Mouse (Mus musculus): ENCODE results near the gene Prkcd. TPM values are rescaled to one million over a fixed set of nuclear protein-coding genes. Genes with fewer than 3 reads are reported as not detected.
A peak's percentile ranks its signal among the peaks of the same experiment; 100 is the strongest.

Prkcd gene
- polyA plus RNA-seq, 1 experiment from 2014 or later = 17.4 TPM

GRCm38 (mm10) chr14:30594092-30594695, 31.8 kb downstream of the Prkcd start:
- peaks cover 21% of the 10 kb centered on the region for H3K4me1 ChIP-seq (replicated peaks)
- no peaks in the 10 kb centered on the region for H3K9me3 ChIP-seq
- 0 out of 2 replicates have a peak overlapping the region, but pooled peaks have one; percentile 12 for H3K9ac ChIP-seq (replicated peaks)
- H3K27me3 ChIP-seq = no peaks in the 10 kb centered on the region
- H3K36me3 ChIP-seq = no peaks in the 10 kb centered on the region
- ATAC-seq = peak; percentile 89
- H3K27ac ChIP-seq = peak overlapping the region; percentile 54
- H3K4me3 ChIP-seq (replicated peaks) = no peak overlapping the region
- H3K4me2 ChIP-seq (replicated peaks) = peak overlapping the region; percentile 22; the same call in 1 of the 2 replicates
- WGBS = 8% methylated on average over 7 of the region's 7 CpGs

GRCm38 (mm10) chr14:30593279-30594091, 32.5 kb downstream of the Prkcd start:
- Histone ChIP-seq H3K4me3 (replicated peaks) (no peak overlapping the region), H3K4me1 (replicated peaks) (peaks cover 21% of the 10 kb centered on the region), H3K9me3 (no peaks in the 10 kb centered on the region), H3K27me3 (no peaks in the 10 kb centered on the region), H3K9ac (replicated peaks) (0 out of 2 replicates have a peak overlapping the region, but pooled peaks have one; percentile 19), H3K27ac (peak overlapping the region; percentile 54), H3K36me3 (no peaks in the 10 kb centered on the region), H3K4me2 (replicated peaks) (no peak overlapping the region)
- 40% methylated on average over 11 of the region's 11 CpGs for WGBS
- peak; percentile 51 for ATAC-seq

GRCm38 (mm10) chr14:30591417-30591816, 34.6 kb downstream of the Prkcd start:
- H3K9ac ChIP-seq (replicated peaks) = no peak overlapping the region
- 10% methylated on average over 6 of the region's 6 CpGs for WGBS
- no peak overlapping the region for H3K27ac ChIP-seq
- no peak; the same call in 1 of the 2 replicates for ATAC-seq
- H3K4me1 ChIP-seq (replicated peaks) = peaks cover 32% of the 10 kb centered on the region
- no peaks in the 10 kb centered on the region for H3K36me3 ChIP-seq
- H3K27me3 ChIP-seq = no peaks in the 10 kb centered on the region
- no peak overlapping the region for H3K4me2 ChIP-seq (replicated peaks)
- no peak overlapping the region for H3K4me3 ChIP-seq (replicated peaks)
- H3K9me3 ChIP-seq = no peaks in the 10 kb centered on the region

- Histone ChIP-seq H3K27me3 (no peaks in the 10 kb centered on the region), H3K4me1 (replicated peaks) (peaks cover 34% of the 10 kb centered on the region)
Measured at GRCm38 (mm10) chr14:30590918-30591317, 35.1 kb downstream of the Prkcd start.

GRCm38 (mm10) chr14:30590041-30590645, 35.9 kb downstream of the Prkcd start:
- WGBS = 73% methylated on average over 11 of the region's 11 CpGs

More at GRCm38 (mm10) chr14:30590918-30591317, 35.1 kb downstream of the Prkcd start:
- ATAC-seq = no peak
- Histone ChIP-seq H3K4me3 (replicated peaks) (no peak overlapping the region), H3K9me3 (no peaks in the 10 kb centered on the region), H3K36me3 (no peaks in the 10 kb centered on the region), H3K9ac (replicated peaks) (no peak overlapping the region), H3K4me2 (replicated peaks) (no peak overlapping the region), H3K27ac (no peak overlapping the region)
- 78% methylated on average over 7 of the region's 7 CpGs for WGBS

DNA sequence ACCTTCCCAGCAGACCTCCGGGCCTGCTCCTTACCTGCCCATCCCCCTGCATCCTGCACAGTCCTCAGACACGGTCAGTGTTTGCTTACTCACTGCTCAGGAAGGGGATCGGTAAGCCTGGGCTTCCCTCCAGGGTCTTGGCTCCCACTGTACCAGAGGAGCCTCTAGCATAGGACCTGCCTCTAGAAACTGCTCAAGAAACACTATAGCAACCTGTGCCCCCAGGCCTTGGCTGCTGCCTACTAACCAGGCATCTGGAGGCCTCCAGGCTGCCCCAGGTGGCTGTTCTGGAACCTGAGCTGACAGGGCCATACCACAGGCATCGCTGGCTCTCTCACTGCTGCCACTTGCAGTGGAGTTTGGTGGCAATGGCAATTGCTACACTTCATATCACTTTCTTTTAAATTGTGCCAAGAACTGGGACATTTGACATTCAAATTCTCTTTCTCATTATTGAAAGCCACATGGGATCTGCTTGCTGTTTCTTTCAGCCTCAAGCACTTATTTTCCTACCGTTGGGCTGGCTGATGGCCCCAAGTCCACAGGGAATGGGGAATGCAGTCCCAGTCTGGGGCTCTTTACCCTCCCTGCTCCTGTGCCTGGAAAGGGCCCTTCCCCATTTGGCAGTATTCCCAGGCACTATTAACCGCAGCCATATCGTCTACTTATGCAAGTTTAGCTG, 39.1 kb downstream of the Prkcd start:
- peak; percentile 65 for ATAC-seq
- no peak overlapping the region for H3K9ac ChIP-seq (replicated peaks)

More at GRCm38 (mm10) chr14:30590041-30590645, 35.9 kb downstream of the Prkcd start:
- ATAC-seq = no peak
- Histone ChIP-seq H3K9ac (replicated peaks) (no peak overlapping the region), H3K27ac (no peak overlapping the region), H3K4me2 (replicated peaks) (no peak overlapping the region), H3K27me3 (no peaks in the 10 kb centered on the region), H3K4me1 (replicated peaks) (peaks cover 33% of the 10 kb centered on the region), H3K4me3 (replicated peaks) (no peak overlapping the region), H3K9me3 (no peaks in the 10 kb centered on the region), H3K36me3 (no peaks in the 10 kb centered on the region)

GRCm38 (mm10) chr14:30585323-30585722, 40.7 kb downstream of the Prkcd start:
- H3K36me3 ChIP-seq = no peaks in the 10 kb centered on the region
- H3K4me1 ChIP-seq (replicated peaks) = peaks cover 23% of the 10 kb centered on the region
- 88% methylated on average over 5 of the region's 5 CpGs for WGBS
- no peak overlapping the region for H3K27ac ChIP-seq
- no peak overlapping the region for H3K4me3 ChIP-seq (replicated peaks)
- no peak for ATAC-seq
- no peaks in the 10 kb centered on the region for H3K27me3 ChIP-seq
- no peaks in the 10 kb centered on the region for H3K9me3 ChIP-seq
- no peak overlapping the region for H3K4me2 ChIP-seq (replicated peaks)
- H3K9ac ChIP-seq (replicated peaks) = no peak overlapping the region

More for the DNA sequence above, 39.1 kb downstream of the Prkcd start:
- H3K4me1 ChIP-seq (replicated peaks) = peaks cover 23% of the 10 kb centered on the region
- H3K36me3 ChIP-seq = no peaks in the 10 kb centered on the region
- H3K27me3 ChIP-seq = no peaks in the 10 kb centered on the region
- H3K4me2 ChIP-seq (replicated peaks) = no peak overlapping the region
- WGBS = 55% methylated on average over 7 of the region's 7 CpGs
- peak overlapping the region; percentile 53 for H3K27ac ChIP-seq
- no peaks in the 10 kb centered on the region for H3K9me3 ChIP-seq
- no peak overlapping the region for H3K4me3 ChIP-seq (replicated peaks)

DNA sequence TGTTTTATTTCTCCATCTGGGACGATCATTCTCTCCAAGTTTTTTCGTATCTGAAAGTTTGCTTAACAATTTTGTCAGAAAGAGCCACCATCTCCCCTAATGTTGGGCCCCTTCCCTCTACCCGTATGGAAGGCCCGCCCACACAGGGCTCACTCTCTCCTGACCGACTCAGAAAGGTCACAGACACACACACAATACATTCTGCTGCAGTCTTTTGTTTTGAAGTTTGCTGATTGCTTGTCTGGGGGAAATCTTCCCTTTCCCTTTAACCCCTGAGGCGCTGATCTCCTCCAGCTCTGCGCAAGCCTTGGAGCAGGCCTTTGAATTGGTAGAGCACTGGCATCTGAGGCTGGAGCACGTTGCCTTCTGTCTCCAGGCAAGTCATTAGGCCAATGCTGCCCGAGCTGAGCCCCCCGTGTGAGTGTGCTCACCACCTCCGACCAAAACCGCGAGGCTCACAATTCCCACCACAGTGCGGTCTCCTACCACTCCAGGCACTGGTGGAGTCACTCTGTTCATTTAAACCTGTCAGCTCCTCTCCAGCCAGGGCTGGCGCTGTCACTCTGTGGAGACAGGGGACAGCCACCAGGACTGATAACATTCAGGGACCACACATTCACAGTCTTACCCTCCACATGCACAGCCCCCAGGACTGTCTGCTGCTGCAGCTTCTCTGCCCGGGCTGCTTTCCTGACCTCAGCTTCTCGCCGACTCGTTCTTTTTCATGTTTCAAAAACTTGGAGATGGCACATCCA, 41.3 kb downstream of the Prkcd start:
- WGBS = 48% methylated on average over 19 of the region's 19 CpGs
- H3K9me3 ChIP-seq = no peaks in the 10 kb centered on the region
- no peaks in the 10 kb centered on the region for H3K27me3 ChIP-seq
- no peak overlapping the region for H3K4me3 ChIP-seq (replicated peaks)
- H3K27ac ChIP-seq = no peak overlapping the region
- H3K9ac ChIP-seq (replicated peaks) = 0 out of 2 replicates have a peak overlapping the region, but pooled peaks have one; percentile 3
- H3K4me2 ChIP-seq (replicated peaks) = no peak overlapping the region
- no peak for ATAC-seq
- no peaks in the 10 kb centered on the region for H3K36me3 ChIP-seq
- peaks cover 27% of the 10 kb centered on the region for H3K4me1 ChIP-seq (replicated peaks)

- Histone ChIP-seq H3K9ac (replicated peaks) (no peak overlapping the region), H3K27ac (no peak overlapping the region), H3K27me3 (no peaks in the 10 kb centered on the region), H3K4me3 (replicated peaks) (no peak overlapping the region), H3K36me3 (no peaks in the 10 kb centered on the region), H3K9me3 (no peaks in the 10 kb centered on the region), H3K4me2 (replicated peaks) (no peak overlapping the region), H3K4me1 (replicated peaks) (peaks cover 27% of the 10 kb centered on the region)
- 67% methylated on average over 2 of the region's 2 CpGs for WGBS
- ATAC-seq = no peak
Measured at GRCm38 (mm10) chr14:30584077-30584476, 41.9 kb downstream of the Prkcd start.

- H3K36me3 ChIP-seq = no peaks in the 10 kb centered on the region
- no peak for ATAC-seq
- H3K4me2 ChIP-seq (replicated peaks) = no peak overlapping the region
- 87% methylated on average over 1 of the region's 1 CpGs for WGBS
- H3K4me1 ChIP-seq (replicated peaks) = peaks cover 15% of the 10 kb centered on the region
- H3K9me3 ChIP-seq = no peaks in the 10 kb centered on the region
- no peak overlapping the region for H3K27ac ChIP-seq
- H3K27me3 ChIP-seq = no peaks in the 10 kb centered on the region
- H3K9ac ChIP-seq (replicated peaks) = no peak overlapping the region
- no peak overlapping the region for H3K4me3 ChIP-seq (replicated peaks)
Measured at GRCm38 (mm10) chr14:30581238-30581637, 44.8 kb downstream of the Prkcd start.

- H3K4me3 ChIP-seq (replicated peaks) = no peak overlapping the region
- 27% methylated on average over 5 of the region's 5 CpGs for WGBS
- H3K4me2 ChIP-seq (replicated peaks) = no peak overlapping the region
- no peaks in the 10 kb centered on the region for H3K27me3 ChIP-seq
- no peaks in the 10 kb centered on the region for H3K9me3 ChIP-seq
- peaks cover 8% of the 10 kb centered on the region for H3K36me3 ChIP-seq
- no peak overlapping the region for H3K27ac ChIP-seq
- H3K9ac ChIP-seq (replicated peaks) = no peak overlapping the region
- ATAC-seq = no peak
- H3K4me1 ChIP-seq (replicated peaks) = peaks cover 12% of the 10 kb centered on the region
Measured at GRCm38 (mm10) chr14:30579882-30580281, 46.1 kb downstream of the Prkcd start.

Measured in midbrain, embryonic 13.5 days (tissue).